Mouse (Mus musculus) liver, postnatal 0 days (tissue): ENCODE measurements around the gene Aox2.

Experiments used
- CTCF ChIP-seq: sonication (generic); IDR thresholded peaks from 2 replicates; pipeline ENCODE4 v1.5.1; 2016; ENCODE audit warnings: antibody characterized with exemption, low read depth
- EP300 ChIP-seq: IDR thresholded peaks from 2 replicates; pipeline ENCODE4 v1.6.1; 2016; ENCODE audit warnings: antibody characterized with exemption, low read depth, mild to moderate bottlenecking

- TF ChIP-seq CTCF: no peak
- no peak for TF ChIP-seq EP300
These were observed 24.7 kb upstream of the Aox2 start for GRCm38 (mm10) chr1:58253466-58253865.
